Mouse (Mus musculus): ENCODE data around the gene Abca8b.
"Not testable (repeated sequence)": the region's sequence is repeated elsewhere in the genome, so short reads cannot be mapped to it uniquely, and the experiment has no call there.

Gene Abca8b

GRCm38 (mm10) chr11:109995624-109996023 lies at the start of gene Abca8b:
TSS of gene Abca8b (minus strand) at chr11:109995845.
- in situ Hi-C loops (cut with MboI, MseI) = no loop called here

DNA sequence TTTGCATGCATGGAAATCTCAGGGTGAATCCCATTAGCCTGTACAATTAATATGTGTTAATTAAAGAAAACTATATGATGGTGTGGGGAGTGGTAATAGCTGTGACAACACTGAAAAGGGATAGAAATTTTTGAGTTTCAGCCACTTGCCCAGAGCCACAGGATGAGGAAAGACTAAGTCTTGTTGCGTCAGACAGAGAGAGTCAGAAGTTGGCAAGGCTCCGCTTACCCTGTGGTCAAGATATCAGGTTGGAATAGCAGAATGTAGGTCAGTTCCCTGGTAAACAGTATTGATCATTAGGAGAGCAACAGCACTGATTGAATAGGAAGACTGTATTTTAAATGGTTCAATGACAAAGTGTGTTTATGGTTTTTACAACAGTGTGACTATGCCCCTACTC lies 42.1 kb upstream of the Abca8b start:
- in situ Hi-C loops (cut with MboI, MseI) = no loop called here

DNA sequence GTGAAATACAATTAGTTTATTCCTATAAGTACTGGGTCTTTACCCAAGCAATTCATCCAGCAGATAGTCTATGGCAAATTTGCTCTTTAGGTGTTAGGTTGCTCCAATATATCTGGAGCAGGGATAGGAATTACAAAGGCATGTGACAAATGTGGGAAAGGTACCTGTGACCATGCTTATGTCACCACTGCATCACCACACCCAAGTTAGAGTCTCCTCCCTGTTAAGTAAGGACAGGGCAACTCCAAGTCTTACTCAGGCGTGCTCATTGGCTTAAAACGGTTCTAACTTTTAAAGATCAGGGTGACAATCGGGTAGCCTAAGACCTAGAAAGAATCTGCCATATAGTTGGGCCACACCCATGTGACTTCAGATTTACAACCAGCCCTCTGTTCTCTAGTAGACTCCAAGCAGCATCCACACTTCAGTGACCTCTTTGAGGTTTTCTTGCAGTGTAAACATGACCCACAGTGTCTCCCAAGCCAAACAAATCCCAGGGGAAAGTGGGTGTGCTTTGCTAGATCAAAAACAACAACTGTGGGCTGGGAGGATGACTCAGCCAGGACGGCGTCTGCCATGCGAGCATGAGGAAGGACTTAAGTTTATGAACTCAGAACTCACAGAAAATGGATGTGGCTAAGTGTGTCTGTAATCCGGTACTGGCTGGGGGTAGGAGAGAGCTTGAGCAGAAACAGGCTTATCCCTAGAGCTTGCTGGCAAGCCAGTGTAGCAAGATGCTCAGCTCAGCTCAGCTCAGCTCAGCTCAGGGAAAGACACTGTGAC lies 33.5 kb upstream of the Abca8b start:
- in situ Hi-C loops (cut with MboI, MseI) = no loop called here

- in situ Hi-C loops (cut with MboI, MseI) = no loop called here
Observed at GRCm38 (mm10) chr11:110010836-110011546, 15.3 kb upstream of the Abca8b start.

DNA sequence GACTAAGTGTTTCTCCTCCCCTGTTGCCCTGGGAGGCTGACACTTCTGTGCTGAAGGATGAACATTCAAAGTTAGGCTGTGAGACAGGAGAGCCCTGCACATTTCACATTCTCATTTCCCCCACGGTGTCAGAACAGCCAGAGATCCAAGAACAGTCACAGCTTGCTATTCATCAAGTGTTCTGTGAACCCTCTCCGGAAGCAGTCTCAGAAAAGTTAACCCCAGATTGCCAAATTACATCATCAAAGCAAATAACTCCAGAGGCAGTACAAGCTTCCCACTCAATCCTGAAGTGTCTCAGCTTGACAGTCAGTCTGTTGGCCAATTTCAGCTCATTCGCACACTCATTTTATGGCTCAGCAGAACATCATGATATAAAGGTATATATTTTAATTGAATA lies 632 bp downstream of the Abca8b start:
- in situ Hi-C loops (cut with MboI, MseI) = no loop called here

GRCm38 (mm10) chr11:109994014-109994413 lies 1.6 kb downstream of the Abca8b start:
- in situ Hi-C loops (cut with MboI, MseI) = no loop called here

GRCm38 (mm10) chr11:109991270-109991669 lies 4.4 kb downstream of the Abca8b start:
- in situ Hi-C loops (cut with MboI, MseI) = no loop called here

GRCm38 (mm10) chr11:109990256-109990655 lies 5.4 kb downstream of the Abca8b start:
- in situ Hi-C loops (cut with MboI, MseI) = no loop called here

DNA sequence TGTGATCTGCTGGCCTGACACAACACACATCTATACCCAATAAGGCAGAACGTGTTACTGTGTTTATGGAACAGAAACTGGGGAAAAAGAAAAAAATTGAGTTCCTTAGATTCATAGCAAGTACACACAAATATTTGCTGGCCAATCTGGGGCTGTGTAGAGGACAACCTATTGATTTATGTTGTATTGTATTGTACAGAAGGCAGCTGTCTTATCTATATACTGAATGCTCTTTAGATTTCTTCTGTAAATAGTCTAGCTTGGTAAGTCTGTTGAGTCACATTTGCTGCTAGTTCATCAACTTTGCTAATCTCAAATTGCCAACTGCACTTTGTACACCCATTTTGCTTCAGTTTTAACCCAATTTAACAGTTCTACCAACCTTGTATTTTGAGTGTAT lies 7.5 kb downstream of the Abca8b start:
- in situ Hi-C loops (cut with MboI, MseI) = no loop called here

DNA sequence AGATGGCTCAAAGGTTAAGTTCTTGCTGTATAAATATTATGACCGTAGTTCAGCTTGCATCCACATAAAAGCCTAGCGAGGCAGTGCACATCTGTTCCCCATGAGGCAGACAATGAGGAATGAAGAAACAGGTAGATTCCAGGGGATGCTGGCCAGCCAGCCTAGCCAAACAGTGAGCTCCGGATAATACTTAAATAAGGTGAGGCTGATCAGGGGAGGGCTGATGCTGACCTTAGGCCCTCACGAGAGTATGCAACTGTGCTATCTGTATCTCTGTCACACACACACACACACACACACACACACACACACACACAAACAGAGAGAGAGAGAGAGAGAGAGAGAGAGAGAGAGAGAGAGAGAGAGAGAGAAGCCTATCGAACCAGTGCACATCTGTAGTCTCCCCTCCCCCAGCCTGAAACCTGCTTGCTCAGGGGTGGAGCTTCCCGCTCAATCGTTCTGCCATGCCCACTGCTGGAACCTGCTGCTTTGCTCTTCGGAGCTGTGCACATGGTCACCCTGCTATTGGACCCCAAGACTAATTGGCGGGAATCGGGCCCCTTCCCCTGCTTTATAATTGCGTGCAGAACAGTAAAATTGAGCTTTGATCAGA lies 8.1 kb downstream of the Abca8b start:
- in situ Hi-C loops (cut with MboI, MseI) = not testable (repeated sequence)

DNA sequence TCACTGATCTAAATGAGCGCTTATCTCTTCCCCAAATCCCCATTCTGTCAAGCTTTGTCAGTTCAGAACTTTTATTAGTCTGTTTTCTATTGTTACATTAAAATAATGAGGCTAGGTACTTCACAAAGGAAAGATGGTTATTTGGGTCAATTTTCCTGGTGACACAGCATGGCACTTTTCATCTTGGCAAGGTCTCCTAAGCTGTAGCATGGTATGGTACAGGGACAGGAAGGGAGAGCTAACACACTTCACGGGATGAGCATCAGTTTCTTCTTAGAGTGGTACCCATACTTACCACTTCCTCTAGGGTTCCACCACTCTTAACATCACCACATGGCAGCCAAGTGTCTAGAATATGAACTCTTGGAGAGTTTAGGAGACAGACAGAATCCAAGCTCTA lies 13.8 kb downstream of the Abca8b start:
- in situ Hi-C loops (cut with MboI, MseI) = no loop called here

DNA sequence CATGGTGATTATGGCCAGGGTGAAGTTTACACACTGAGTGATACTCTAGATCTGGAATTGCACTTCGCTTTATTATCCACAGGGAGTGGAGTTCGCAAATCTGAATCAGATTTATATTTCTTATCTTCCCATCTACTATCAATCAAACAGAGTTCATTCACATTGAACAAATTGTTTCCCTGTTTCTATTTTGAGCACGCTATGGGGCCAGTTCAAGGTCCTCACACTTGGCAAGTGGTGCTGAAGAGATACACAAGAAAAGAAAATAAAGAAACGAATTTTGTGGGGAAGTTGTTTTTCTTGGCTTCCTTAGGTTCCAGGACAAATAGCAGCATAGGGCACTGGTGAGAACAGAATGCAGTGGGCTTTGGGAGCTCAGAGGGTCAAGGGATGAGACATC lies 25.1 kb downstream of the Abca8b start:
- in situ Hi-C loops (cut with MboI, MseI) = no loop called here

DNA sequence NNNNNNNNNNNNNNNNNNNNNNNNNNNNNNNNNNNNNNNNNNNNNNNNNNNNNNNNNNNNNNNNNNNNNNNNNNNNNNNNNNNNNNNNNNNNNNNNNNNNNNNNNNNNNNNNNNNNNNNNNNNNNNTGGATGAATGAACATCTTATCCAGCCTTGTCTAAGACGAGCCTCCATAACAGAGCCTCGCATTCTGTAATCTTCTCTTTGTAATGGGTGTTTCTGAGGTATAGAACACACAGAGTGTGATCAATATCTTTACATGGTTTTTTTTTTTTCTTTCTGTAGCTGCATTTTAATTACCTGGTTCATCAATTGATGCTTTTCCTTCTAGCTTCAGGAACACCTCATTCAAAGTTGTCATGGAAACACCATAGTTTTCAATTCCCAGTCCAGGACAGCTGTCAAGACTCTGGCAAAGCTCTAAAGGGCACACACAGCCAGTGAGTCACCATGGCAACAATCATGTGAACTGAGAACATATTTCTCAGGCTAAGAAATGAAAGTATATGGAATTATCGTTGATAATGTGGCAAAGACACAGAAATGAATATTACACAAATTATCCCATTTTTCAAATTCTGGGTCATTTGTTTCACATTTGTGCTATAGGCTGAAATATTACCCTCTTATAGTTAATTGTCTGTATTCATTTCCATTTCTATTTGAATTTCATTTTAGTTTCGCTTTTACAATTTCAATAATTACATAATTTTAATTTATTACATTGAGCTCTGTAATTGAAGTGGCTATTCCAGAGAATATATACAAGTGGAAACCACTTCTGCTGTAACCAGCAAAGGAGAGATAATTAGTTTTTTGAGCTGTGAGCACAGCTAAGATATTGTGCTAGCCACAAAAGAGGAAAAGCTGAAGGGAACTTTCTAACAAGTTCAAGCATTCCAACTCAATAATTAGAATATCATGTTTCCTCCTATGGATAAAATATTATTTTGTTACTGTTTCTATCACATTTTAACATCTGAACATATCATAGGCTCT lies 33.9 kb downstream of the Abca8b start:
- in situ Hi-C loops (cut with MboI, MseI) = no loop called here

GRCm38 (mm10) chr11:109955185-109955584 lies 40.5 kb downstream of the Abca8b start:
- in situ Hi-C loops (cut with MboI, MseI) = no loop called here

DNA sequence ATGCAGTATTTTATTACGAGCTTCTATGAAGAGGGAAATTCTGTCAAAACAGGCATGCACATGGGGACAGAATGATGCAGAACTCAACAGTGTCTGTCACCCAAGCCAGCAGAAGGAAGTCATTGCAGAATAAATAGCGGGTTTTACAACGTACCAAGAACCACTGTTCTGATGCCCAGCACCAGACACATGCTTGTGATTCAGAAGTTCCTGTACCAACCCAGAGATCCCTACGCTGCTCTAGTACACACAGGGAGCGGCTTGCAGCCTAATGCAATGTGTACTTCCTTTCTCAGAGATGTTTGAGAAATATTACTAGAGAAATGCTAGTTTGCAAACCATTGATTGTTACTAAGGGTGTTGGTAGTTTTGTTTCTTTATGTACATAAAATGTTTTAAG lies 58.7 kb downstream of the Abca8b start:
- in situ Hi-C loops (cut with MboI, MseI) = no loop called here

DNA sequence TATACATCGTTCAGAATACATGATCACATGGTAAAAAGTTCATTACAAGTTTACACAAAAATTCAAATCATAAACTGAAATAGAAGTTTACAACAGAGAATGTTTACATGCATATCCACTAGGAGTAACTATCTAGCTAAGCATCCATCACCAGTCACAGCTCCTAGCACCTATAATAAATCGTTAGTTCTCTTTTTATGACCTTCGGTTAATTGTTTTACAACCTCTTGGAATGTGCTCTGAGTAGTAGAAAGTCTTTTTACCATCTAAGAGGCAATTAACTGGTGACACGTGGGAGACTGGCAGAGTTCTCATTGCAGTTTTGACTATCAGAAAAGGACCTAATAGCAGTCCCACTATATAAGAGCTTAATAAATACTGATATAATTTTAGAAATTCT lies 62.4 kb downstream of the Abca8b start:
- in situ Hi-C loops (cut with MboI, MseI) = not testable (repeated sequence)

GRCm38 (mm10) chr11:109928489-109928888 lies 67.2 kb downstream of the Abca8b start:
- in situ Hi-C loops (cut with MboI, MseI) = no loop called here

DNA sequence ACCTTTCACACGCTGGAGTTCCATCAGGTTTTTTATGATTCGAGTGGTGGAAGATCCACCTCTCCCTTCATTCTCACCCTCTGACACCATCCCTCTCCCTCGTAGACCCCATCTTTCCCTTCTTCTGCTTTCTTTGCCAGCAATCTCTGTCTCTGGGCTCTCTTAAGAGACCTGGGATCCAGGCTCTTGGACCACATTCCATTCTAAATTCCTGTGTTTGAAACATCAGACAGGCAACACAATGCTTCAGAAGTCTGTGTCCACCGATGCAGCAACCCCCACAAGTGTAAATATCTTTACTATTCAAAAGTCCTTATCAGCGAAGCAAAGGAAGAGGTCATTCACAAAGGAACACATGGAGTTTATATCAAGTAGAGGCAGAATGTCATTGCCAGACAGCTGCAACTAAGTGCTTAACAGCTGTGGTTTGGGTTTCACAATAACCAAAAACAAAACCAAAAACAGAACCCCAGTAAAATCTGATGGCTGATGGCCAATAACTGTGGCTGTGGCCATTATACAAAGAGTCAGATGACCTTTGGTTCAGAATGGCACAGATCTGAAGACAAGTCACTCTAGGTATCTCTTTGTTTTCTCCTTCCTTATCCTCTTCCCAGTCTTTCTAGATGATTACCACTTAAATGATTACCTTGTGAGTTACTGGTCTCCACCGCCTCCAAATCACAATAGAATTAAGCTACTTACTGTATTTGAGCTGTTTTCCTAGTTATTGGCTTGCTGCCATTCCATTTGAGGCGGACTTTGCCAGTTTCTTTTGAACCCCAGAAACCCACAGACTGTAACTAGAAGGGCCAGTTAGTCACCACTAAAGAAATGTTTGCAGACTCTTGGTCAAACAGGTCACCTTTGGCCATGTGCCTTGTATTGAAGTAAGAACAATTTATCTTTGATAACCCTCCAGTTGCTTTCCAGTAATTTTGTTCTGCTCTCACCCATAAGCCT lies 68.6 kb downstream of the Abca8b start:
- in situ Hi-C loops (cut with MboI, MseI) = no loop called here

DNA sequence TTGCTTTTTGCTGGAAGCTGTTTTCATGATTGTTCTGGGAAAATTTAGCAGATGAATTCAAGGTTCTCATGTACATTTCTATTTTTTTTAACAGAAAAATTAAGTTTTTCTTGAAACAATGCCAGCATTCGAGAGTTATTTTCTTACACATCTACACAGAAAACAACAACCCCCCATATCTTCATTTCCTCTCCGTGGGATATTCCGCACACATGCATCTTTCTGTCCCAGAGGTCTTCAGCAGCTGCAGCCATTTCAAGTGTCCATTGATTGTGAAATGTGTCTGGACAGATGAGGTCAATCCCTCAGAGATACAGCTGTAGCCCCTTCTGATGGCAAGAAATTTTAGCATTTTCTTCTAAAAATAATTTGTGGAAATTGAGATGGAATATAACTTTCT lies 73.4 kb downstream of the Abca8b start:
- in situ Hi-C loops (cut with MboI, MseI) = no loop called here

GRCm38 (mm10) chr11:109919480-109919879 lies 76.2 kb downstream of the Abca8b start:
- in situ Hi-C loops (cut with MboI, MseI) = no loop called here
